Mouse (Mus musculus) heart, embryonic 15.5 days (tissue): ENCODE measurements around the gene Map3k13. TPM values are rescaled to one million over a fixed set of nuclear protein-coding genes. Genes with fewer than 3 reads are reported as not detected.

Experiments used
- ATAC-seq: fragments of 200-750 bp; cut with Nextera tagmentation; replicated peaks from 2 replicates; pipeline ENCODE4 v1.8.0; 2017; ENCODE audit warnings: low read depth, moderate TSS enrichment; ENCODE audit not compliant: insufficient number of reproducible peaks, insufficient read depth, low FRiP score
- H3K27ac ChIP-seq: fragments of 300-500 bp; sonication (generic); 2 replicates; pipeline ENCODE4 v1.5.1; 2015; ENCODE audit warnings: mild to moderate bottlenecking, inconsistent platforms
- H3K27me3 ChIP-seq: fragments of 300-500 bp; sonication (generic); 2 replicates; pipeline ENCODE4 v1.6.1; 2015; ENCODE audit warnings: inconsistent platforms
- H3K36me3 ChIP-seq: fragments of 300-500 bp; sonication (generic); 2 replicates; pipeline ENCODE4 v1.6.1; 2015; ENCODE audit warnings: mild to moderate bottlenecking, inconsistent platforms
- H3K4me1 ChIP-seq: fragments of 300-500 bp; sonication (generic); replicated peaks from 2 replicates; pipeline ENCODE4 v1.6.1; 2015; ENCODE audit warnings: inconsistent platforms
- H3K4me2 ChIP-seq: fragments of 300-500 bp; sonication (generic); 2 replicates; pipeline ENCODE4 v1.6.1; 2015; ENCODE audit warnings: inconsistent platforms, mild to moderate bottlenecking, moderate library complexity
- H3K4me3 ChIP-seq: fragments of 300-500 bp; sonication (generic); 2 replicates; pipeline ENCODE4 v1.5.1; 2015; ENCODE audit warnings: mild to moderate bottlenecking, inconsistent platforms
- H3K9ac ChIP-seq: fragments of 300-500 bp; sonication (generic); 2 replicates; pipeline ENCODE4 v1.6.1; 2015; ENCODE audit warnings: mild to moderate bottlenecking, inconsistent platforms
- H3K9me3 ChIP-seq: fragments of 300-500 bp; sonication (generic); replicated peaks from 2 replicates; pipeline ENCODE4 v1.6.1; 2016; ENCODE audit warnings: inconsistent platforms
- WGBS: fragments of 180-500 bp; shearing (Covaris S2); methylation state at CpG from one replicate; pipeline ENCODE4 v1.1.7; 2015; ENCODE audit warnings: mixed read lengths; 5-methylcytosine and 5-hydroxymethylcytosine counted together
- polyA plus RNA-seq: library from polyadenylated mRNA; unstranded; fragments of >200 nt; fragmentation: Nextera tagmentation; extraction: Ambion mirVana; gene quantifications from 2 replicates; pipeline ENCODE4 v1.2.1, GENCODE M21; 2015

The Map3k13 gene
- polyA plus RNA-seq, 1 experiment from 2014 or later: 0.60 TPM

DNA sequence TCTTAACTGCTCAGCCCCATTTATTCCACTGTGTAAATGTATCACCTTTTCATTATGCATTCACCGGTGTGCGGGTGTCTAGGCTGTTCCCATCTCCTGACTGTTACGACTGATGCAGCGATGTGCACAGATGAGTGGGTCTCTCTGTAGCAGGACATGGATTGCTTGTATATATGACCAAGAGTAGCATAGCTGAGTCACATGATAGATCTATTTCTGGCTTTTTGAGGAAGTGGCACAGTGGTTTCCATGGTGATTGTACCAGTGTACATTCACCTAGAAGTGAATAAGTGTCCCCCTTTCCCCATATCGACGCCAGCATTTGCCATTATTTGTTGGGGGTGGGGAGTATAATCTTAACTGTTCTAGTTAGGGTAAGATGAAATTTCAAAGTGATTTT lies 119.2 kb downstream of the Map3k13 start:
- no peak overlapping the region for H3K9ac ChIP-seq
- no peak overlapping the region for H3K27ac ChIP-seq
- no peaks in the 10 kb centered on the region for H3K9me3 ChIP-seq
- H3K4me3 ChIP-seq: no peak overlapping the region
- H3K36me3 ChIP-seq: 0 out of 2 replicates have a peak, but pooled peaks cover 3% of the 10 kb centered on the region
- 80% methylated on average over 6 of the region's 6 CpGs for WGBS
- peaks cover 2% of the 10 kb centered on the region; the same call in 1 of the 2 replicates for H3K4me1 ChIP-seq
- no peak overlapping the region for H3K4me2 ChIP-seq
- no peaks in the 10 kb centered on the region for H3K27me3 ChIP-seq
- ATAC-seq: no peak

DNA sequence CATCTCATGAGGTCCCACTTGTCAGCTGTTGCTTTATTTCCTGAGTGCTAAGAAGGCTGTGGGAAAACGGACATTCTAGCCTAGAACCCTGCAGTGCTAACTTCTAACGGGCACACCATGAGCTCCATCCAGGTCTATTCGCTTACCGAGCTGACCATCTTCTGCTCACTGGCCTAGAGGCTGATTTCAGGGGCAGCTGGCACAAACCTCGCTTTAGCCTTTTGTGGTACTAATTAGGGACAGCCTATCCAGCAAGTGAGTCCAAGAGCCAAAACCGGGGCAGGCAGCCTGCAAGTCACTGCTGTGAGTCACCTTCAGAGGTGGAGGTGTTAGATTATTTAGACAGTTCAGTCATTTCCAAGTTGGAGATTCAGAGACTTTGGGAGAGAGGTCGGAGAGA lies 122.5 kb downstream of the Map3k13 start:
- ATAC-seq: no peak
- Histone ChIP-seq H3K9me3 (no peaks in the 10 kb centered on the region), H3K27ac (no peak overlapping the region), H3K4me2 (no peak overlapping the region), H3K36me3 (peaks cover 3% of the 10 kb centered on the region; the same call in 1 of the 2 replicates), H3K4me1 (peaks cover 2% of the 10 kb centered on the region; the same call in 1 of the 2 replicates), H3K27me3 (no peaks in the 10 kb centered on the region), H3K4me3 (no peak overlapping the region), H3K9ac (no peak overlapping the region)
- WGBS: 68% methylated on average over 7 of the region's 7 CpGs

DNA sequence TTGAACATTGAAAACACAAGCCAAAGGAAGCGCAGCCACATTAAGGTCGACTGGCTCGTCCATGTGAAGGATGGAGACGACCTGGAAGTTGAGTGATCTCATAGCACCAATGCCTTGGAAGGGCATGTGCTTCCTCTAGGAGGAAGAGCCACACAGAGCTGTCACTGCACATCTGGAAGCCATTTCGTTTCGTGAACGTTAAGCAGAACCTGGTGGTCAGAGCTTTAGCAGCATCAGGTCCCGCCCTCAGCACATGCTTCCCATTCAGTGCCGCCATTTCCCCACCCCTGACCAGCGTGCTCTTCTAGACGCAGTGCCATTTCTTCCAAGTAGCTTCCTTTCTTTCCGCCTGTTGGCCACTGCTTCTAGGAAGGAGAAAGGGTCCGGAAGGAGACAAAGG lies 134.3 kb downstream of the Map3k13 start:
- no peak for ATAC-seq
- H3K4me1 ChIP-seq: no peaks in the 10 kb centered on the region
- H3K27me3 ChIP-seq: no peaks in the 10 kb centered on the region
- no peak overlapping the region for H3K4me3 ChIP-seq
- H3K9ac ChIP-seq: no peak overlapping the region
- no peaks in the 10 kb centered on the region for H3K9me3 ChIP-seq
- H3K27ac ChIP-seq: no peak overlapping the region
- 73% methylated on average over 13 of the region's 13 CpGs for WGBS
- peaks cover 13% of the 10 kb centered on the region; the same call in 1 of the 2 replicates for H3K36me3 ChIP-seq
- no peak overlapping the region for H3K4me2 ChIP-seq

DNA sequence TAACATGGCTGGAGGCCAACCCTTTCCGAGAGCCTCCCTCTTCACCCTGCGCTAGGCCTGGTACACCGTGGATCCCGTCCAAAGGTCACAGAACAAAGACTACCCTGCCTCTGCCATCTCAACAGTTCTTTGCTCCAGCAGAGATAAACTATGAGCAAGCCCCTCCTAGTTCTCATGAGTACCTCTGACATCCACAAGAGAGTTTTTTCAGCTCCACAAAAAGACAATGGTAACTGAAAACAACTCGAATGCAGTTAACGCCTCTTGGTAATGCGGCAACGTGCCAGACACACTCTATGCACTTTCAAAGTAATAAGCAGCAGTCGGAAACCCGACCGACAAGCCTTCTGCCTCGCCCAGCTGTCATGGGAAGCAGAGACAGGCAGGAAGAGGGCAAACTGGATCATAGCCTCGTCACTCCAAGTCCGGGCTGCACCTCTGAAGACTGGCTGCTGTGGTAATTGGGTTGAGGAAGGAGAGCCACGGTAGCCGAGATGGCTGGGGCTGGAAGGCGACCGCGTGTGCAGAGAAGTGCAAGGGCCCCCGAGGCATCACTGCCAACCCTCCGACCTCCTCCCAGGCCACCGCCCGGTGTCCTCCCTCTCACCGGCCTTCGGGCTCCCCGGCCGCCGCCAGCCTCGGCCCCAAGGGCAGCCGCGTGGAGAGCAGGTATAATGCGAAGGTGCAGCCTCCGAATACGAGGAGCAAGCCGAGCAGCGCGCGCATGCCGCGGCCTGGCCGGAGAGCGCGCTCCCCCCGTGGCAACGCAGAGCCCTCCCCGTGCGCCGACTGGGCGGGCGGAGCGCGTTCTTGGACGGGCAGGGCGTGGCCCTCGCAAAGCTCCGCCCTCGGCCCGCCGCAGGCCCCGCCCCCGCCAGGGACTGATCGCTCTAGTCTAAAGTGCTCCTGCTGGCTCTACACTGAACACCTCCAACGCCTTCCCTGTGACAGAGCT lies 152.9 kb downstream of the Map3k13 start, which contains the start of gene Tmem41a:
Gene Tmem41a, minus strand, starts transcription at position 792 of the 955 bp plus-strand sequence.
- under 1% methylated on average over 63 of the region's 63 CpGs for WGBS
- Histone ChIP-seq H3K27me3 (no peaks in the 10 kb centered on the region), H3K27ac (peak within 1 kb of the TSS; percentile 83), H3K9ac (peak within 1 kb of the TSS; percentile 75), H3K9me3 (no peaks in the 10 kb centered on the region), H3K36me3 (no peaks in the 10 kb centered on the region), H3K4me2 (peak within 1 kb of the TSS; percentile 84), H3K4me3 (peak within 1 kb of the TSS; percentile 67), H3K4me1 (peaks cover 16% of the 10 kb centered on the region)
- peak; percentile 91 for ATAC-seq

DNA sequence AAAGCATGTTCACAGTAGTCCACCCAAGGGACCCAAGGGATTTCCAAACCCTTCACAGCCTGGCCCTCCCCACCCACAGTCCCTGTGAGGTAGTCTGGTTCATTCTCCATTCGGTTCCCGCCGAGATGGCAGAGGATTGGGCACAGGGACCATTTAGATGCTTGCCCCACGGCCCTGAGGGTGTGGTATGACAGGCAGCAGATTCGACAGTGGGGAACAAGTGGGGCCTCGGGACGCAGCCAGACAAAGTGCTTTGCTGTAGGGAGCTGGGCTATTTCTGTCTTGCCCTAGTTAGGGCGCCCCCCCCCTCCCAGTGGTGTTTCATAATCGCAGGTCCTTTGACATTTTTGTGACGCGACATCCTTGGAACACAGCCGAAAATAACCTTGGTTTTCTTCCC lies 161.4 kb downstream of the Map3k13 start:
- 0 out of 2 replicates have a peak overlapping the region, but pooled peaks have one; percentile 7 for H3K4me3 ChIP-seq
- 40% methylated on average over 12 of the region's 12 CpGs for WGBS
- ATAC-seq: peak; percentile 79

DNA sequence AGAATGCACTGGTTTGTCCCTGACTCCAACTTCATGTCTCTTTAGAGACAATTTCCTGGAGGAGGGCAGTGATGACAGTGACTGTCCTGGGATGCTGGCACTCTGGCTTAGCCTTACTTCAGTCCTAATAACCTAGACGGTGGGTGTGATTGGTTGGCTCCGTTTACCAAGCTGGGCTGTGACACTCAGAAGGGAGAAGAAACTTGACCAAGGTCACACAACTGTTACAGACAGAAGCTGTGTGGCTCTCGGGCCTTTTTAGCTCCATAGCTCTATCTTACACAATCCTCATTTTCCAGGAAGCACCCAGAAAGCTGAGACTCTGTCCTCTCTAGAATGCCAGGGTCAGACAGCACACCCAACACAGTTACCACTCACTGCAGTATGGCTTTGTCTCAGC lies 171.4 kb downstream of the Map3k13 start:
- Histone ChIP-seq H3K27ac (no peak overlapping the region), H3K36me3 (no peaks in the 10 kb centered on the region), H3K9me3 (no peaks in the 10 kb centered on the region), H3K27me3 (no peaks in the 10 kb centered on the region), H3K4me3 (no peak overlapping the region), H3K9ac (no peak overlapping the region), H3K4me1 (no peaks in the 10 kb centered on the region), H3K4me2 (no peak overlapping the region)
- 62% methylated on average over 3 of the region's 3 CpGs for WGBS
- ATAC-seq: no peak

More for the DNA sequence above, 161.4 kb downstream of the Map3k13 start:
- peaks cover 9% of the 10 kb centered on the region for H3K4me1 ChIP-seq
- H3K9ac ChIP-seq: peak overlapping the region; percentile 26; the same call in 1 of the 2 replicates
- peak overlapping the region; percentile 48 for H3K4me2 ChIP-seq
- no peaks in the 10 kb centered on the region for H3K36me3 ChIP-seq
- H3K9me3 ChIP-seq: no peaks in the 10 kb centered on the region
- H3K27me3 ChIP-seq: no peaks in the 10 kb centered on the region
- H3K27ac ChIP-seq: peak overlapping the region; percentile 57

DNA sequence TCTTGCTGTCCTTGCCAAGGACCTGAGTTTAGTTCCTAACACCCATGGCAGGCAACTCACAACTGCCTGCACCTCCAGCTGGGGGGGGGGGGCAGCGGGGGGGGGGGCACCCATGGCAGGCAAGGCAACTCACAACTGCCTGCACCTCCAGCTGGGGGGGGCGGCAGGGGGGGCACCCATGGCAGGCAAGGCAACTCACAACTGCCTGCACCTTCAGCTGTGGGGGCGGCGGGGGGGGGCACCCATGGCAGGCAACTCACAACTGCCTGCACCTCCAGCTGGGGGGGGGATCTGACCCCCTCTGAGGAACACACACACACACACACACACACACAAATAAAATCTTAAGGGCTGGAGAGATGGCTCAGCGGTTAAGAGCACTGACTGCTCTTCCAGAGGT lies 175.7 kb downstream of the Map3k13 start:
- Histone ChIP-seq H3K4me2 (no peak overlapping the region), H3K9ac (no peak overlapping the region), H3K36me3 (no peaks in the 10 kb centered on the region), H3K4me1 (no peaks in the 10 kb centered on the region), H3K27ac (no peak overlapping the region), H3K4me3 (no peak overlapping the region), H3K27me3 (no peaks in the 10 kb centered on the region), H3K9me3 (no peaks in the 10 kb centered on the region)
- WGBS: 60% methylated on average over 5 of the region's 5 CpGs
- ATAC-seq: no peak

DNA sequence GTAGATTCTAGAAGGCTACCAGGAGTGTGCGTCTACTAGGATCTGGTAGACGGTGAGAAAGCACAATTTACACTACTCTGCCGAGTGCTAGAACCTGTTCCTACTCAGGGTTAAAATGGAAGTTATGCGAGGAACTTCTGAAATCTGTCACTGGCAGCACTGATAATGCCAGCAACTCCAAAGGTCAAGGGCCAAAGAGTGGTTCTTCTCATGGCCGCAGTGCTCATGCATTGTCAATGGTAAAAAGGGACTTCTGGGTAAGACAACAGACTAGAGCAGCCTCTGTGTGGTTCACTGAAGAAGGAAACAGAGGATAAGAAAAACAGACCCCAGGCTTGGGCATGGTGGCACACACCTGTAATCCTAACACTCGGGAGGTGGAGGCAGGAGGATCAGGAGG lies 176.4 kb downstream of the Map3k13 start:
- Histone ChIP-seq H3K4me1 (no peaks in the 10 kb centered on the region), H3K36me3 (no peaks in the 10 kb centered on the region), H3K9ac (no peak overlapping the region), H3K27me3 (no peaks in the 10 kb centered on the region), H3K4me2 (no peak overlapping the region), H3K9me3 (no peaks in the 10 kb centered on the region), H3K27ac (no peak overlapping the region), H3K4me3 (no peak overlapping the region)
- 75% methylated on average over 6 of the region's 6 CpGs for whole genome bisulfite sequencing
- no peak for ATAC-seq

DNA sequence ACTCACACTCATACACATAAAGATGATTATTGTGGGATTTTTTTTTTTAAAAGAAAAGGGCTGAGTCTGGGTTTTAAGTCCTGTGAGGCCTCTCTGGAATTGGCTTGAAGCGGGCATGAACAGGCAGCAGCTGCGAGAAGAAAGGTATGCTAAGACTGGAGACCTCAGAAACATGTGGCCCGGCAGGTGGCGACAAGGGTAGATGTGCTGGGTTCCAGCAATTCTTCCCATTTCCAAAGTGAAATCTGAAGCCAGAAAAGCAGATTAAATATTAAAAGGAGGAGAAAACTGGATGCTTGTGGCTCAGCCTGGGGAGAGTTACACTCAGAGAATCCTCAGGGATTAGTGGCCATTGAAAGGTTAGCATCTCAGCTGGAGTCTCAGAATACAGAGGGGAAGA lies 177.3 kb downstream of the Map3k13 start:
- no peak overlapping the region for H3K4me2 ChIP-seq
- no peaks in the 10 kb centered on the region for H3K36me3 ChIP-seq
- no peaks in the 10 kb centered on the region for H3K9me3 ChIP-seq
- H3K4me1 ChIP-seq: peaks cover 6% of the 10 kb centered on the region; the same call in 1 of the 2 replicates
- no peak overlapping the region for H3K27ac ChIP-seq
- no peak overlapping the region for H3K4me3 ChIP-seq
- 57% methylated on average over 4 of the region's 4 CpGs for WGBS
- no peaks in the 10 kb centered on the region for H3K27me3 ChIP-seq
- H3K9ac ChIP-seq: no peak overlapping the region
- ATAC-seq: no peak

DNA sequence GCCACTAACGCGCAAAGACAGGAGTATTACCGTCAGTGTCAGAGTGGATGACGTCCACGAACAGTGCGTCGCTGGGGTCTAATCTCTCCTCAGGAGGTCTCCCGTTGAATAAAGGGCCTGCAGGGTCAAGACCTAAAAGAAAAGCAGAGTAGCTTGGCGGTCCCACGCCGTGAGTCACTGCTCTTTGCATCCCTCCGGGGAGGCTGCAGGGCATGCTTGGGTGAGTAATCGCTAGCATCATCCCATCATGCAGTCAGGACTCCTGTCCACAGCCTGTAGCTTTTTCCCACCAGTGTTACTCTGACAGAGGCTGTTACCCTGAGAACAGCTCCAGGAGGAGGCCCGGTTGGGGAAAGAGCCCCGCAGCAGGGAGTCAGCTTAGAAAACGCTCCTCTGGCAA lies 182.1 kb downstream of the Map3k13 start:
- ATAC-seq: no peak
- 8% methylated on average over 16 of the region's 16 CpGs for WGBS

DNA sequence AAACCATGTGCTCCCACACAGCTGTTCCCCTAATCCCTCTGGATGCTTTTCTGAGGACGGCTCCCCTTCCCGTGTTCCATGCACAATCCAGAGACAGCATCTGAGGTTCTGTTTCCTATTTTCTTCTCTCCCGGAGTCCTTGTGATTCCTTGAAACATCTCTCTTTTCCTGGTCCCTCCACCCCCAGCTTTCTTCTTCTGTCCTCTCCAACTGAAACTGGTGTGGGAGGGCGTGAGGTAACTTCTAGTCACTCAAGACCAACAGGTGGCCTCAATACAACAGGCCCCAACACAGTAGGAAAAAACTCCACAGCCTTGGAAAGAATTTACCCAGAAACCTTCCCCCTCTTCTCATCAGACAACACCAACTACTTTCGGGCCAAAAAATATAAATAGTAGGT lies 183.2 kb downstream of the Map3k13 start:
- WGBS: 71% methylated on average over 5 of the region's 5 CpGs
- no peak overlapping the region for H3K4me2 ChIP-seq
- peaks cover 6% of the 10 kb centered on the region; the same call in 1 of the 2 replicates for H3K4me1 ChIP-seq
- H3K36me3 ChIP-seq: no peaks in the 10 kb centered on the region
- H3K4me3 ChIP-seq: no peak overlapping the region
- no peaks in the 10 kb centered on the region for H3K27me3 ChIP-seq
- H3K9me3 ChIP-seq: no peaks in the 10 kb centered on the region
- no peak for ATAC-seq
- H3K9ac ChIP-seq: no peak overlapping the region
- H3K27ac ChIP-seq: no peak overlapping the region

More for the DNA sequence above, 182.1 kb downstream of the Map3k13 start:
- Histone ChIP-seq H3K4me3 (peak overlapping the region; percentile 2; the same call in 1 of the 2 replicates), H3K27ac (no peak overlapping the region), H3K27me3 (no peaks in the 10 kb centered on the region), H3K4me2 (peak overlapping the region; percentile 43), H3K4me1 (peaks cover 6% of the 10 kb centered on the region; the same call in 1 of the 2 replicates), H3K9me3 (no peaks in the 10 kb centered on the region), H3K9ac (no peak overlapping the region), H3K36me3 (no peaks in the 10 kb centered on the region)
